Mouse (Mus musculus) urinary bladder, postnatal 25 days (tissue): Measurements from ENCODE around the gene Gpcpd1.

ENCODE experiments used
- DNase-seq: peaks from one replicate; pipeline ENCODE4 v3.0.0; 2022; ENCODE audit warnings: low spot score

The Gpcpd1 gene

DNA sequence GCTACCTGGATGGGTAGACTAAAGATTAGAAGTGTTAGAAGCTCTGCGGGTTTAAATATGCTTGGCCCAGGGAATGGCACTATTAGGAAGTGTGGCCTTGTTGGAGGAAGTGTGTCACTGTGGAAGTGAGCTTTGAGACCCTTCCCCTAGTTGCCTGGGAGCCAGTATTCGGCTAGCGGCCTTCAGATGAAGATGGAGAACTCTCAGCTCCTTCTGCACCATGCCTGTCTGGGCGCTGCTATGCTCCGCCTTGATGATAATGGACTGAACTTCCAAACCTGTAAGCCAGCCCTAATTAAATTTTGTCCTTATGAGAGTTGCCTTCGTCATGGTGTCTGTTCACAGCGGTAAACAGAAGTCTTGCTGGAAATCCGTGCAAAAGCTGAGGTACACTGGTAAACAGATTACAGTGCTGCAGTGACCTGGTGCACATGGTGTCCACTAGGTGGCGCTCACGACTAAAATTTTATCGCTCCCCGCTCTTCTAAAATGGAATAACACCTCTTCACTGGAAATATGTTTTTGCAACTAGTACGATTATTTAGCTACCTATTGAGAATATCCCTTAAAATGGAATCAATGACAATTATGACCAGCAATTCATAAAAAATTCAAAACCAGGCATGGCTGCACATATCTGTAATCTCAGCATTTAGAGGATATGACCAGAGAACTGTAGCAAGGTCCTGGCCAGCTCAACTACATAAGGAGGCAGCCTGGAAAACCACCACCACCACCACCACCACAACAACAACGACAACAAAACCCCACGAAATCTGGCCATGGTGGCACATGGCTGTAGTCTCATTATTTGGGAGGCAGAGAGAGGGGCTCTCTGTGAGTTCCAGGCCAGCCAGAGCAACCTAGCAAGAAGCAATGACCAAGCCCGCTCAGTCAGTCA, 71.1 kb downstream of the Gpcpd1 start:
- DNase-seq = peak; percentile 69

DNA sequence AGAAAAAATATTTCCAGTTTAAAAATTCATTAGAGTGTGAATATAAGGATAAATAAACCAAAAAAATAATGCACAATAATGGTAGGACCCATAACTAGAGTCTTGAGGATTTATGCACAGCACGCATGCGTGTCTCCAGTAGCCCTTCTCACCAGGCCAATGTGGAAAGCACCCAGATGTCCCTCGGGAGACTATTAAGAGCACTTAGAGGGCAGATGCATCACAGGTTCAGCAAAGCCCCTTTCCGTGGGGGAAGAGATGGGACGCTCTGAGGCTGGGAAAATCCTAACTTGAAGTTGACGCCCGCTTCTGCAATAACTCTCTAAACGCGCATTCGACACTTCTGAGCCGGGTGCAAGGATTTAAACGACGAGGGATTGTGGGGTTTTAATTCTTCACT, 71.9 kb downstream of the Gpcpd1 start:
- DNase-seq = no peak

DNA sequence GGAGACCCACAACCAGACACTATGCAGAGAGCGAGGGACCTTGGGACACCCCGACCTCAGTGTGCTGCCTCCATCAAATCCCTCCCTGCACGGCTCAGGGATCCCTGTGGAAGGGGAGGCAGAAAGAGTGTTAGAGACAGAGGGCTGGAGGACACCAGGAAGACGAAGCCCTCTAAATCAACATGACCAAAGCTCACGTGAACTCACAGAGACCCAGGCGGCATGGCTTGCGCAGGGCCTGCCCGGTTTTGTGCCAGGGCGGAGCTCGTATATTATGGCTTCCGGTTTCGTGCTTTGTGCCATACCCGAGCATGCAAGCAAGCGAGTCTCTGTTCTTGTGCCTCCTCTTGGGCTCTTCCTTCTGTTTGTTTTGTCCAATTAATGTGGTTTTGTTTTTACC, 72.5 kb downstream of the Gpcpd1 start:
- DNase-seq = no peak

DNA sequence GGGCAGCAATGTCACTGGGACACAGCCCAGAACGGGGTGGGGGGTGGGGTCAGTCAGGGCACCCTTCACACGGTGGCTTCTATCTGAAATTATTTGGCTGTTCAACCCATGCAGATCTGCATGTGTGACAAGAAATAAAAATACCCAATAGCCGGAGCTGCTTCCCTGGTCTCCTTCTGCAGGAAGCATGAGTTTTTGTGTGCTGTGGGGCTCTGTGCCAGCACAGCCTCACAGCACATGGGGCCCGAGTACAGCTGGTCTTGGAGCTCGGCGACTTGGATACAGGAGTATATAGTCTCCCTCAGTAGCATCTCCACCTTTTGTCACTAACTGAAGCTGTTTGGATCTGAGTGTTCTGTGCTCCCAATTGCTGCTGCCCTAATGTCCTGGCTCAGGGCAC, 73.2 kb downstream of the Gpcpd1 start:
- no peak for DNase-seq

DNA sequence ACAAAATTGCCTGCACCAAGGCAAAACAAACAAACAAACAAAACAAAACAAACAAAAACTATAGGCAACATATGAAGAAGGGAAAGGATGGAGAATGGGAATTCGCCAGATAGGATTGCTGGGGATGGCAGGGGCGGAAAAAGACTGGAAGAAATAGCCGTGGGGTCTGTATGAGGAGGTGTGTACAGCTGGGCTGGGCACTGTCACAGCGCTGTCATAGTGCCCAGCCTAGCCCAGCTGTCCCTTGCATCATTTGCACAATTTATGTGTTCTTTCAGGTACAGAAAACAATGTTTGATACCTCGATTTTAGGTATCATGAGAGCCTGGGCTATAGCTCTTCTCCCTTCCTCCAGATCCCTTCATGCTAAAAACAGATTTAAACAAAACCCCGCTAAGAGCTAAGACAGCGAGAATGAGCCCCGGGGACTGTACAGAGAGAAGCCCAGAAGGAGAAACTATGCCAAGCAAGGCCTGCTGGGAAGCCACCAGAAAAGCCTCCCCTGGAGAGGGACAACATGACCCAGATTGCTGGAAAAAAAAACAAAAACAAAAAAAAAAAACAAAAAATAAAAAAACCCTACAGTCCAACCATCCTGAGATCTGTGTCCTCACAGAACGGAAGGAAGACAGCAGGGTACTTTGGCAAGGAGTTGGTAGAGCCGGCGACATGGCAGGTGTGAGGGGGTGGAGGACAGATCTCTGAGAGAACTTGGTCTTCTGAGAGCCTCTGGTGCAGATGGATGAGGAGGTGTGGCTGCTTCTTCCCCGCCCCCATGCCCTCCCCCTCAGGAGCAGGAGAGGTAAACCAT, 74.0 kb downstream of the Gpcpd1 start:
- DNase-seq = no peak

DNA sequence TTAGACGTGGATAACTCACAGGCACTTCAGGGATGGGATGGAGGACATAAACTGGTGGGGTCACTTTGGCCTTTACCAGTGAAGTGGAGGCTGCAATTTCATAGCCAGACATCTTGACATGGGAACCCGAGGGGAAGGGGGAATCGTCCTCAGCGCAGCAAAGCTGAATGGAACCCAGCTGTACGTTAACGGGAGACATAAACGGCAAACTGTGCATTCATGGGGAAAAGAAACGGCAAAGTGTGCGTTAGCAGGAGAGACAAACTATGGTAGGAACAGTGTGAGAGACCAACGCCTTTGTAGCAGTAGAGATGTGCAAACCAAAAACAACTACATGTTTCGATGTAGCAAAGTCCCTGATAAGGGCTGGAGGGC, 74.6 kb downstream of the Gpcpd1 start:
- no peak for DNase-seq

DNA sequence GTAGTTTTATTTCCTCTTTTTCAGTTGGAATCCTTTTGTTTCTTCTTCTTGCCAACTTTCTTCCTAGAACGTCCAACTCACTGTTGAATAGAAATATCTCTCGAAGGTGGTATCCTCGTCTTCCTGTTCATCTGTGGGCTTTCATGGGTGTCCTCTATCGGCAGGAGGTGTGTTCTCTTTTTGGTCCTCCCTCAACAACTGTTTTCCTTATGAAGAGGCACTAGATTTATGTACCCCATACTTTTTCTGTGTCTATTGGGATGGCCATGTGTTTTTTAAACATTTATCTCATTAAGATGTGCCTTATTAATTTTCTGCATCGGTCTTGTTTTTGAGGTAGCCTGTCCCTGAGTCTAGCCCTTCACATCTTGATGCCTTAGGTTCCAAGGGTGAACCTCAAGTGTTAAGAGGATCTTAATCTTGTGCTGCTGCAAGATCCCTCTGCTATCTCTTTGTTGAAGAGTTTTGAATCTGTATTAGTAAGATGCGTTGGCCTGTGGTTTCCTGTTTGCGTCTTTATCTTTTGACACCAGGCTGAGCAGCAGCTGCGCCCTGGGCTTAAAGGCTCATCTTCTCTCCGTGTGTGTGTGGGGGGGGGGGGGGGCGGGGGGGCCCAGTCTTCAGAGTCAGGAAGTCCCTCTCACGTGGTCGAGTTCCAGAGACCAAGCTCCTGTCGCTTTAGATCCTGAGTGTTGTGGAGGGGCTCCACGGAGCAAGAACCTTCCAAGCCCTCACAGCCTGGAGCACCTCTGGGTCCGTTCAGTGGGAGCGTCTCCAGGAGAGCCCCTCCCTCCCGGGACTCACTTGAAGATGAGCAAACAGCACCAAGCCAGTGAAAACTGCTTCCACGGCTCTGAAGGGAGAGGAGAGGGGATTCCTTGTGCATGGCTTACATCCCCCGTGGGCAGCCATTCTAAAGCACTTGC, 75.2 kb downstream of the Gpcpd1 start:
- no peak for DNase-seq

DNA sequence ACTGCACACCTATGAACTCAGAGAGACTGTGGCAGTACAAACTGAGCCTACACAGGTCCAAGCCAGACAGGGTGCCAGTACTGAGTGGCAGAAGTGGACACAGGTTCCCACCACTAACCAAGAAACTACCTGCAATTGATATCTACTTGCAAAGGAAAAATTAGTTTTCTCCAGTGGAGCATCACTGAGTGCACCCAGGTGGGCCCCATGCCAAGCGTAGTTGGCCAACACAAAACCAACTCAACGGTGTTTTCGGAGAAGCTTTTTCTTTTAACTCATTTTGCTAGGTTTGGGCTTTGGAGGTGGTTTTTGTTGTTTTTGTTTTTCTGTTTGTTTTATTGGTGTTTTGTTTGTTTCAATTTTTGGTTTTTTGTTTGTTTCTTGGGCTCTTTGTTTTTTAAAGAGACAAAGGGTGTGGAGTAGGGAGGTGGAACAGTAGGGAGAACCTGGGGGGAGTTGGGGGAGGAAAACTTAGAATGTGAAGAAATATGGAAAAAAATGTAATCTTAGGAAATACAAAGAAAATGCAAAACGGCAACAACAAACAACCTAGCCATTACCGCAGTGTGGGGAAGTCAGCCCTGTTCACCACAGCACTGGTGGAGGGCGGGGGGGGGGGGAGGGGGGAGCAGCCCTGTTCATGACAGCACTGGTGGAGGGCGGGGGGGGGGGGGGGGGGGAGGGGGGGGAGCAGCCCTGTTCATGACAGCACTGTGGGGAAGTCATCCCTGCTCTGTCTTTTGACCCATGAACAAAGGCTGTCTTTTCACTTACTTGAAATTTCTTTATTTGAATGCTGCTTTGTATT, 76.3 kb downstream of the Gpcpd1 start:
- no peak for DNase-seq

DNA sequence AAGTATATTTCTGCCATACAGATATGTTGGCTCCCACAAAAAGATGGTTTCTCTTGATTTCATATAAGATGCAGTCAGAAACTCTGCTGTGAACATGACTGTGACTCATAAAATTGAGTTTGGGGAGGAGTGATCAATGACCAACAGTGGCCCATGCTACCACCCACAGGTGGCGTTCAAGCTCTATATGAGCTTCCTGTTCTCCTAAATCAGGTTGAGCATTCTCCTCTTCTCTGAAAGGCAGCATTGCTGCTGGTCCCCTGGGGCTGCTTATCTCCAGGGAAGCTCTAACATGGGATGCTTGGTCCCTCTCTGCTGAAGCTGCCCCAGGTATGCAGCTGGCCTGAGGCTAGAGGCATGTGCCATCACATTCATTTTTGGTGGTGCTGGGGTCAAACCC, 77.8 kb downstream of the Gpcpd1 start:
- no peak for DNase-seq

DNA sequence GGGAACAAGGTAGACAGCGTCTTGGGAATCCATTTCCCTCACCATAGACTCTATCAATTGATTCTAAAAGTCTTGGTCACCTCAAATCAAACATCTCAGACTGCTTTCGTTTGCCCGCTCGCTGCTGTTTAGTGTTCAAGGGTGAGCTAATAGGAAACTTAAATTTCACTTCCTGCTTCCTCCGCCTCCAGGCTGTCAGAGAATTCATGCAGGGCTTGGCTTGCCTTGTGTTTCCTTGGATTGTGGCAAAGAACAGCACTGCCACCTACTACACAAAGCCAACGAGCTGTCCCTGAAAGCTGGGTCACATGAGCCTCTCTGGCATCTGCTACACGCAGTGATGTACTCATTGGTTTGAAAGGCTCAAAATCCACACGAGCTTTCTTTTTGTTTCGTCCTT, 78.3 kb downstream of the Gpcpd1 start:
- DNase-seq = no peak

DNA sequence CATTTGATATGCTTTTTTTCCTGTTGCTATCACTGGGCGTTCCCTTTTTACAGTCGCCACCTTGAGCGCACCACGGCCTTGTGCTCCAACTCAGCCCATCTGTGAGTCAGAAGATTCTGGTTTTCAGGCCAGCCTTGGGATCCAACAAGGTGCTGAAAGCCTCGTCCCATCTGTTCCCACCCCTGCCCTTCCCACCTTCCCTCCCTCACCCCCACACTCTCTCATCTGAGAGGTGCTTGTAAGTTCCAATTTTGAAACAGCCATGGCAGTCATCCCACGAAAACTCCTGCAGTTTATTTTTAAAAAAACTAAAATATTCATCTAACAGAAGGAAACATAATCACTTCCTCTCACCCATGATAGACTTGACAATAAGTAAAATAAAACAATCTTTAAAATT, 80.0 kb downstream of the Gpcpd1 start:
- no peak for DNase-seq

DNA sequence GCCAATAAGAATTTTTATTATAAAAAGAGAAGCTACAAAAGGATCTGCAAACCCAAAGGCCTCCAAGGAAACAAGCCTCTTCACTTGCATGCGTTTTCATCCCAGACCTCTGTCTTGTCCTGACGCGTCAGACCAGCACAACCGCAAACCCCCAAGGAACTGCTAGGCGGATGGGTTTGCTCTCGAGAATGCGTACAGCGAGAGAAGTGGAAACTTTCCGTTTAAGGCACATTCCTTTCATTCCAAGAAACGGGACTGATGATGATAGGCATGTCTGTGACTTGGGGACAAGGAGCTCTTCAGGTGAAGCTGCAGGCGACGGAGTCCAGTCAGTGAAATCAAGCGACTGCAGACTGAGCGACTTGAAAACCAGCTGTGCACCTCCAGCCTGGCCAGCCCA, 80.4 kb downstream of the Gpcpd1 start:
- DNase-seq = no peak

DNA sequence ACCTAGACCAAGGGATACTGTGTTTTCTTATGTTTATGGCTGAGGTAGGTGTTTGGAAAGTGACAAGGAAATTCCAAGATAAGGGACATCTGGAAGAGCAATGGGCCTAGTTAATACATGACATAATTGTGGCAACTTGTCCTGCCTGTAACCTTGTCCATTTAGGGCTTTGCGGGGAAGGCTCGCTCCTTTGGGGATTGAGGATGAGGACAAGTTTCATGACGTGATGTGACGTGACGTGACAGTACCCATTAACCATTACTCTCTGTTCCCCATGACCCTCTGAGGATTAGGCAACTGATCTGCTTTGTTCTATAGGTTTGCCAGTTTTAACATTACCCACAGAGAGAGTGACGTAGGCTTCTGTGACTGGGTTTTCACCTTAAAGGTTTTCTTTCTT, 81.7 kb downstream of the Gpcpd1 start:
- DNase-seq = no peak

DNA sequence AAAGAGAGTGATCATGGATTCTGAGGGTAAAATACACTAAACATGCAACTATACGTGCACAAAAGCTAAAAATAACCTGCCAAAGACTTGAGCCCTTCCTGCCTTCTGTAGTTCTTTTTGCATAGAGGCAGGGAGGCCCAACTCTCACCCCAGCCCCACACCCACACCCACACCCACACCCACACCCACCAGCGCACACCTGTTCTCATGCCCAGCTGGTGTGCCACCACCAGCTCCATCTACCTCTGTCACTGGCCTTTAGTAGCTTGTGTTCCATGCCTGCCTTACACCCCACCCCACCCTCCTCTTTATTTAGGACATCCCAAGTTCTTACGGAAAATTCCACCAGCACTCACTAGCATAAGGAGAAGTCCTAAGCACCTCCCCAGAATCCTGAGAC, 89.2 kb downstream of the Gpcpd1 start:
- DNase-seq = no peak

DNA sequence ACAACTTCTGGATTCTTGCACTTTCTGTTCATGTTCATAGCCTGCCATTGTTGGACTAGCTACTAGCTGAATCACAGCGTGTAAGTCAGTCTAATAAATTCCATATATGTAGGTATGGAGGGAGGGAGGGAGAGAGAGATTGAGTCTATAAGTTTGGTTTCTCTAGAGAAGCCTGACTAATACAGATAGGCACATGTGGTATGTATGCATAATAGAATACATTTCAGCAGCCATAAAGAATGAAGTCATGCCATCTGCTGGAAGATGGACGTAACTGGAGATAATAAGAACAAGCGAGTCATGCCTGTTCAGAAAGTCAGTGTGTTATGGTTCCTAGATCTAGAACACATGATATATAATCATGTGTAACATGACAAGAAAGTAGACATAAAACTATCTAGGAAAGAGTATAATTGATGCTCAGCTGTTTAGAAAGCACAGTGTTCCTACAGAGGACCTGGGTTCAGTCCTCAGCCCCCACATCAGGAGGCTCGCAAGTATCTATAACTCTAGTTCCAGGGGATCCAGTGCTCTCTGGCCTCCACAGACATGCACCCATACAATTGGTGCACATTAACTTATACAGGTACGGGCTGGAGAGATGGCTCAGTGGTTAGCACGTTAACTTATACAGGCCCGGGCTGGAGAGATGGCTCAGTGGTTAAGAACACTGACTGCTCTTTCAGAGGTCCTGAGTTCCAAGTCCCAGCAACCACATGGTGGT, 90.0 kb downstream of the Gpcpd1 start:
- DNase-seq = no peak

DNA sequence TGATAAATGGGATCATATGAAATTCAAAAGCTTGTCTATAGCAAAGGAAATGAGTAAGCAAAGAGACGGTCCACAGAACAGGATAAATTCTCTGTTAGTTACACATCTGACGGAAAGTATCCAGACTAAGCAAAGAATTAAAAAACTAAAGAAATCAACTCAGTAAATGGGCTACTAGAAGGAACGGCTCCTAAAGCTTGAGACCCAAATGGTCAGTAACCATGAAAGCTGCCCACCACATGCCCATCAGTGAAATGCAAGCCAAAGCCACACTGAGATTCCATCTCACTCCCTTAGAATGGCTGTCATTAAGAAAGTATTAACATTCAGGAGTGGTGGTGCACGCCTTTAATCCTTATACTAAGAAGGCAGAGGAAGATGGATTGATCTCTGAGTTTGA, 94.3 kb downstream of the Gpcpd1 start:
- DNase-seq = no peak

DNA sequence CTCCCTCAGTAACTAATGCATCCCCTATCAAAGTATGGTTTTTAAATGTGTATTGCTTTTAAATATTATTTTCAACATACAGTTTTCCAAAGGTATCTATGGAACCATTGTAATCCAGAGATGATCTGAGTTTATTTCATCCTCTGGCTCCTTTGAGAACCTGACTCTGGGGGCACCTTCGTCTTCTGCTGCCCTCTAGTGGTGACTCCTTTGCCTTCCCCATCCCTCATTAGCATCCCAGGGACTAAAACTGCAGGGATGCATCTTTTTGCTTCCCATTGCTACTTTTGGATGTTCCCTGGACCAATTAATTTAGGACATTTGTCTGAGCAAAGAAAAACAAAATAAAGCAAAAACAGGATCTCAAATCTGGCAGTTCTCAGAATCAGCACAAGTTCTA, 102.1 kb downstream of the Gpcpd1 start:
- DNase-seq = peak; percentile 44

DNA sequence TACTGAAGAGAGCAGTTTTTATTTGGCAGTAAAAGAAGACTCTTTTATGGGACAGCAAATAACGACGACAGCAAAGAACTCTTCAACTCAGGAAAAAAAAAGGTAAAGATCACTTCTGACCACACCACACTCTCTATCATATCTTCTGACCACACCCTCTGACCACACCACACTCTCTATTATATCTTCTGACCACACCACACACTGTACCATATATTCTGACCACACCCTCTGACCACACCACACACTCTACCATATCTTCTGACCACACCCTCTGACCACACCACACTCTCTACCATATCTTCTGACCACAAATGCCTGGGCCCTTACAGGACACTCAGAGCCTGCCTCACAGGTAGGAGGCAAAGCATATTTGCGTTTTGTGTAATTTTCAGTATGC, 106.0 kb downstream of the Gpcpd1 start:
- DNase-seq = no peak
